ENCODE assay signal across 9 mouse cellular contexts in genomic region chr2:166403319-166403718, GRCm38 (mm10).
DNase-seq lines count a peak whose midpoint lies in the region; ATAC-seq lines count a peak whose summit lies in the region.
"Had no signal": no experiment of that assay in that cellular context is flagged by ENCODE, and none has a peak within 500 bp of the region (broad histone marks: within the 10 kb centered on the region; RNA-seq: fewer than 3 reads in every experiment).

No protein-coding gene starts in this region.

- H3K36me3 ChIP-seq in kidney, embryonic 16.5 days (ENCODE audit: insufficient read depth, low read length), result no peaks in the 10 kb centered on the region
- H3K36me3 ChIP-seq in heart, embryonic 13.5 days, result no peaks in the 10 kb centered on the region
- H3K36me3 ChIP-seq: neural tube, embryonic 12.5 days had no signal

- H3K4me2 ChIP-seq in kidney, embryonic 16.5 days (replicated peaks; ENCODE audit: low read depth, low read length), result no peak overlapping the region
- peak overlapping the region; percentile 47 for H3K4me2 ChIP-seq in heart, embryonic 13.5 days
- H3K4me2 ChIP-seq: neural tube, embryonic 12.5 days had no signal

- WGBS in kidney, embryonic 16.5 days, result 73% methylated on average over 10 of the region's 10 CpGs
- 20% methylated on average over 10 of the region's 10 CpGs for WGBS in heart, embryonic 13.5 days

- peaks cover 44% of the 10 kb centered on the region for H3K4me1 ChIP-seq in kidney, embryonic 16.5 days (ENCODE audit: insufficient read depth, low read length)
- H3K4me1 ChIP-seq in heart, embryonic 13.5 days, result peaks cover 80% of the 10 kb centered on the region

- H3K4me3 ChIP-seq in kidney, embryonic 16.5 days (ENCODE audit: low read length), result no peak overlapping the region
- no peak overlapping the region for H3K4me3 ChIP-seq in heart, embryonic 13.5 days
- H3K4me3 ChIP-seq: neural tube, embryonic 12.5 days had no signal

- peak; percentile 52 for DNase-seq in kidney, adult 11 months
- DNase-seq in adrenal gland, postnatal 36 days, result peak; percentile 45 to 65
- peak; percentile 43 to 63 for DNase-seq in left cerebral cortex, adult 18-20 months (ENCODE audit: low spot score in 2 of 2)
- no peak for DNase-seq in spleen, adult 12 weeks (ENCODE audit: low spot score)
- no peak for DNase-seq in thymus, postnatal 14 days

- 0 out of 2 replicates have a peak, but pooled peaks cover 5% of the 10 kb centered on the region for H3K27me3 ChIP-seq in kidney, embryonic 16.5 days (ENCODE audit: insufficient read depth, low read length)
- H3K27me3 ChIP-seq in heart, embryonic 13.5 days (replicated peaks), result no peaks in the 10 kb centered on the region
- H3K27me3 ChIP-seq: neural tube, embryonic 12.5 days had no signal

- H3K9ac ChIP-seq in kidney, embryonic 16.5 days (replicated peaks; ENCODE audit: low read length), result no peak overlapping the region
- H3K9ac ChIP-seq in heart, embryonic 13.5 days, result peak overlapping the region; percentile 74
- H3K9ac ChIP-seq: neural tube, embryonic 12.5 days had no signal

- no peaks in the 10 kb centered on the region for H3K9me3 ChIP-seq in kidney, embryonic 16.5 days (ENCODE audit: low read length)
- no peaks in the 10 kb centered on the region for H3K9me3 ChIP-seq in heart, embryonic 13.5 days
- H3K9me3 ChIP-seq: neural tube, embryonic 12.5 days had no signal

- ATAC-seq in kidney, embryonic 16.5 days (ENCODE audit: low FRiP score, low TSS enrichment), result no peak
- ATAC-seq in heart, embryonic 13.5 days (ENCODE audit: extremely low read depth, insufficient number of reproducible peaks, low FRiP score, low TSS enrichment), result peak; percentile 16; the same call in 1 of the 2 replicates
- ATAC-seq in erythroblast, adult 5-6 weeks (replicated peaks; ENCODE audit: low FRiP score, poor library complexity, severe bottlenecking), result no peak

- H3K27ac ChIP-seq in kidney, embryonic 16.5 days (ENCODE audit: low read length), result no peak overlapping the region
- H3K27ac ChIP-seq in heart, embryonic 13.5 days (replicated peaks), result peak overlapping the region; percentile 96
- H3K27ac ChIP-seq: neural tube, embryonic 12.5 days had no signal

Comparison
In these comparisons a context has a peak if more than half of its experiments do, and no peak if none do; other contexts are left out.
1. DNase-seq: peak in kidney, adult 11 months (single experiment), adrenal gland, postnatal 36 days (2 of 2) and left cerebral cortex, adult 18-20 months (2 of 2); none in spleen, adult 12 weeks (single experiment) and thymus, postnatal 14 days (single experiment).